Mouse (Mus musculus) layer of hippocampus, postnatal 36 days (tissue): Measurements from ENCODE around the gene Ccdc88a. TPM values are rescaled to one million over a fixed set of nuclear protein-coding genes. Genes with fewer than 3 reads are reported as not detected.
"Not testable (repeated sequence)": the region's sequence is repeated elsewhere in the genome, so short reads cannot be mapped to it uniquely, and the experiment has no call there.

Experiments
- DNase-seq, 2 experiments: peaks; one replicate each; pipeline ENCODE4 v3.0.0; 2022
- total RNA-seq, 2 experiments: library from RNA; stranded (reverse); gene quantifications; 2 replicates each; pipeline ENCODE4 v1.2.3; 2021

Gene Ccdc88a
- total RNA-seq, 2 experiments from 2014 or later = 62.9 to 73.6 TPM

GRCm38 (mm10) chr11:29474676-29475075 lies 101.2 kb downstream of the Ccdc88a start:
- DNase-seq = no peak

- DNase-seq = no peak
These were observed 119.7 kb downstream of the Ccdc88a start for GRCm38 (mm10) chr11:29493135-29493534.

- DNase-seq = no peak
These were observed 123.5 kb downstream of the Ccdc88a start for GRCm38 (mm10) chr11:29496962-29497361.

GRCm38 (mm10) chr11:29503948-29504893 lies 130.8 kb downstream of the Ccdc88a start:
- no peak for DNase-seq

- DNase-seq = no peak
These were observed 131.6 kb downstream of the Ccdc88a start for GRCm38 (mm10) chr11:29504899-29505625.

GRCm38 (mm10) chr11:29509421-29509820 lies 136.0 kb downstream of the Ccdc88a start:
- no peak for DNase-seq

- no peak for DNase-seq
These were observed 139.5 kb downstream of the Ccdc88a start for GRCm38 (mm10) chr11:29512818-29513535.

- no peak for DNase-seq
These were observed 140.8 kb downstream of the Ccdc88a start for GRCm38 (mm10) chr11:29514325-29514681.

- DNase-seq = peak; percentile 67 to 72
These were observed 141.4 kb downstream of the Ccdc88a start, which contains the start of gene Prorsd1 for GRCm38 (mm10) chr11:29514682-29515412. Gene Prorsd1, minus strand, starts transcription at chr11:29515033.

- DNase-seq = peak; percentile 79
These were observed 152.7 kb downstream of the Ccdc88a start, which contains the start of gene Mtif2 for GRCm38 (mm10) chr11:29525988-29526794. Gene Mtif2, plus strand, starts transcription at chr11:29526408.

GRCm38 (mm10) chr11:29538201-29538600 lies 164.7 kb downstream of the Ccdc88a start:
- no peak for DNase-seq

- DNase-seq = no peak
These were observed 170.9 kb downstream of the Ccdc88a start for GRCm38 (mm10) chr11:29544225-29544945.

GRCm38 (mm10) chr11:29545150-29545752 lies 171.8 kb downstream of the Ccdc88a start:
- not testable (repeated sequence) for DNase-seq

GRCm38 (mm10) chr11:29546297-29546696 lies 172.8 kb downstream of the Ccdc88a start:
- DNase-seq = not testable (repeated sequence)

GRCm38 (mm10) chr11:29546762-29547161 lies 173.3 kb downstream of the Ccdc88a start:
- DNase-seq = no peak

- DNase-seq = no peak
These were observed 173.8 kb downstream of the Ccdc88a start for GRCm38 (mm10) chr11:29547249-29547751.

GRCm38 (mm10) chr11:29547752-29548503 lies 174.5 kb downstream of the Ccdc88a start, which contains the start of the genes Clhc1 and Rps27a:
Gene Clhc1, plus strand, starts transcription at chr11:29547950.
Gene Rps27a, minus strand, starts transcription at chr11:29548109.
- DNase-seq = peak; percentile 92 to 93
